Mouse (Mus musculus) limb, embryonic 12.5 days (tissue): ENCODE measurements around the gene Ift43. TPM values are rescaled to one million over a fixed set of nuclear protein-coding genes. Genes with fewer than 3 reads are reported as not detected.

Experiments
- ATAC-seq: fragments of 200-750 bp; cut with Nextera tagmentation; 2 replicates; pipeline ENCODE4 v1.8.0; 2017; ENCODE audit warnings: low read depth, moderate TSS enrichment; ENCODE audit not compliant: insufficient number of reproducible peaks, insufficient read depth, low FRiP score, low TSS enrichment
- H3K27ac ChIP-seq: fragments of 300-500 bp; sonication (generic); 2 replicates; pipeline ENCODE4 v1.5.1; 2016; ENCODE audit warnings: mild to moderate bottlenecking, moderate library complexity
- H3K27me3 ChIP-seq: fragments of 300-500 bp; sonication (generic); 2 replicates; pipeline ENCODE4 v1.6.1; 2016; ENCODE audit warnings: mild to moderate bottlenecking, moderate library complexity
- H3K36me3 ChIP-seq: fragments of 300-500 bp; sonication (generic); 2 replicates; pipeline ENCODE4 v1.6.1; 2016; ENCODE audit warnings: mild to moderate bottlenecking, moderate library complexity
- H3K4me1 ChIP-seq: fragments of 300-500 bp; sonication (generic); replicated peaks from 2 replicates; pipeline ENCODE4 v1.6.1; 2016
- H3K4me2 ChIP-seq: fragments of 300-500 bp; sonication (generic); 2 replicates; pipeline ENCODE4 v1.6.1; 2016; ENCODE audit warnings: mild to moderate bottlenecking, moderate library complexity
- H3K4me3 ChIP-seq: fragments of 300-500 bp; sonication (generic); replicated peaks from 2 replicates; pipeline ENCODE4 v1.5.1; 2016; ENCODE audit warnings: mild to moderate bottlenecking
- H3K9ac ChIP-seq: fragments of 300-500 bp; sonication (generic); replicated peaks from 2 replicates; pipeline ENCODE4 v1.6.1; 2016; ENCODE audit warnings: mild to moderate bottlenecking, moderate library complexity
- H3K9me3 ChIP-seq: fragments of 300-500 bp; sonication (generic); 2 replicates; pipeline ENCODE4 v1.6.1; 2016; ENCODE audit warnings: mild to moderate bottlenecking, moderate library complexity
- WGBS: fragments of 180-500 bp; shearing (Covaris S2); methylation state at CpG from one replicate; pipeline ENCODE4 v1.1.7; 2016; 5-methylcytosine and 5-hydroxymethylcytosine counted together
- polyA plus RNA-seq: library from polyadenylated mRNA; unstranded; fragments of >200 nt; fragmentation: Nextera tagmentation; extraction: Ambion mirVana; gene quantifications from 2 replicates; pipeline ENCODE4 v1.2.1, GENCODE M21; 2016

The Ift43 gene
- polyA plus RNA-seq, 1 experiment from 2014 or later, result 84.1 TPM

GRCm38 (mm10) chr12:86078553-86079201 lies 3.7 kb upstream of the Ift43 start, which contains the start of gene Tgfb3:
Gene Tgfb3, minus strand, starts transcription at chr12:86079041.
- Histone ChIP-seq H3K27me3 (no peaks in the 10 kb centered on the region), H3K27ac (peak within 1 kb of the TSS; percentile 99), H3K9ac (peak within 1 kb of the TSS; percentile 81), H3K4me1 (peaks cover 47% of the 10 kb centered on the region), H3K4me3 (peak within 1 kb of the TSS; percentile 55), H3K9me3 (no peaks in the 10 kb centered on the region), H3K36me3 (peaks cover 9% of the 10 kb centered on the region; the same call in 1 of the 2 replicates), H3K4me2 (peak within 1 kb of the TSS; percentile 90)
- under 1% methylated on average over 25 of the region's 25 CpGs for WGBS
- peak; percentile 82 for ATAC-seq

DNA sequence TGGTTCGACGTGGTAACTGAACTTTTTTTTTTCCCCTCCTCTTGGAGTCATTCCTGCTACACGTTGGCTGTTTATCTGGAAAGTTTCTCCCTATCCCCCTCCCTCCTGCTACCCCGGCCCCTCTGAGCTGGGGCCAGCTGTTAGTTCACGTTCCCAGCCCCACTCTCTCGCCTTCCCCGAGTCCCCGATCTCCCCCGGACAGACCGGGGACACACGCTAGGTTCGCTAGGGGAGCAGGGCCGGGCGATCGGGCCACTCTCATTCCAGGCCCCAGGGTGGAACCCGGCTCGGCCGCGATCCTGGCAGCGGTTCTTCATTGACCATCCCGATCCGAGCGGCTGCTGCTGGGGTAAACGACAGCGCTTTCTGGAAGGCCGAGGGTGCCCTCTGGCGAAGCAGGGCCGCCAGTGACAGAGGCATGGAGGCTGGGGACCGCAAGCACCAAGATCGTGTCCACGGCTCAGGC lies 3.1 kb upstream of the Ift43 start:
- Histone ChIP-seq H3K4me1 (peaks cover 44% of the 10 kb centered on the region), H3K9ac (peak overlapping the region; percentile 81), H3K27ac (peak overlapping the region; percentile 99), H3K9me3 (no peaks in the 10 kb centered on the region), H3K4me3 (peak overlapping the region; percentile 55), H3K36me3 (peaks cover 9% of the 10 kb centered on the region; the same call in 1 of the 2 replicates), H3K27me3 (no peaks in the 10 kb centered on the region), H3K4me2 (peak overlapping the region; percentile 90)
- peak; percentile 74 for ATAC-seq
- WGBS, result under 1% methylated on average over 31 of the region's 31 CpGs

GRCm38 (mm10) chr12:86085873-86086272 lies 3.5 kb downstream of the Ift43 start:
- no peak for ATAC-seq
- H3K9ac ChIP-seq, result no peak overlapping the region
- WGBS, result 81% methylated on average over 7 of the region's 7 CpGs
- no peak overlapping the region for H3K4me2 ChIP-seq
- no peak overlapping the region for H3K27ac ChIP-seq
- peaks cover 27% of the 10 kb centered on the region; the same call in 1 of the 2 replicates for H3K36me3 ChIP-seq
- H3K4me1 ChIP-seq, result peaks cover 10% of the 10 kb centered on the region
- no peak overlapping the region for H3K4me3 ChIP-seq
- H3K27me3 ChIP-seq, result no peaks in the 10 kb centered on the region
- no peaks in the 10 kb centered on the region for H3K9me3 ChIP-seq

- H3K4me2 ChIP-seq, result no peak overlapping the region
- H3K9me3 ChIP-seq, result no peaks in the 10 kb centered on the region
- 75% methylated on average over 8 of the region's 8 CpGs for whole genome bisulfite sequencing
- peaks cover 27% of the 10 kb centered on the region; the same call in 1 of the 2 replicates for H3K36me3 ChIP-seq
- peaks cover 16% of the 10 kb centered on the region for H3K4me1 ChIP-seq
- no peak overlapping the region for H3K4me3 ChIP-seq
- no peak overlapping the region for H3K9ac ChIP-seq
- no peak overlapping the region for H3K27ac ChIP-seq
- H3K27me3 ChIP-seq, result no peaks in the 10 kb centered on the region
- ATAC-seq, result no peak
These were observed 4.2 kb downstream of the Ift43 start for GRCm38 (mm10) chr12:86086550-86086949.

DNA sequence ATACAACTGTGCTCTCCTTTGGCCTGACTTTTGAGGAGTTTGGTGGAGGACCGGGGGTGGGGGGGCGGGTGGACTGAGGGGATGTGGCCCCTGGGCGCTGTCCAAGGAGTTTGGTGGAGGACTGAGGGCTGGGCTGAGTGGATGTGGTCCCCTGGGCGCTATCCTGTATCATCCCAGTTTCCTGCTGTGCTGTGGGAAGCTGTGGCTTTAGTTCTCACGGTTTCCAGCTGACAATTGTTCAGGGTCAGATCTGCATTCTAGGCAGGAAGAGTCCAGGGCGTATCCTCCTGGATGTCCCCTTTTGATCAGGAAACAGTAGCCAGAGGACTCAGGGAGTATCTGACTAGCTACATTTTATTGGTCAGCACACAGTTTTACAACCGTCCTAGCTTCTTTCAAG lies 5.7 kb downstream of the Ift43 start:
- 71% methylated on average over 7 of the region's 7 CpGs for WGBS
- H3K9me3 ChIP-seq, result no peaks in the 10 kb centered on the region
- no peak overlapping the region for H3K4me3 ChIP-seq
- no peak overlapping the region for H3K4me2 ChIP-seq
- H3K9ac ChIP-seq, result no peak overlapping the region
- peaks cover 30% of the 10 kb centered on the region; the same call in 1 of the 2 replicates for H3K36me3 ChIP-seq
- no peaks in the 10 kb centered on the region for H3K27me3 ChIP-seq
- H3K4me1 ChIP-seq, result peaks cover 17% of the 10 kb centered on the region
- no peak for ATAC-seq
- H3K27ac ChIP-seq, result no peak overlapping the region

DNA sequence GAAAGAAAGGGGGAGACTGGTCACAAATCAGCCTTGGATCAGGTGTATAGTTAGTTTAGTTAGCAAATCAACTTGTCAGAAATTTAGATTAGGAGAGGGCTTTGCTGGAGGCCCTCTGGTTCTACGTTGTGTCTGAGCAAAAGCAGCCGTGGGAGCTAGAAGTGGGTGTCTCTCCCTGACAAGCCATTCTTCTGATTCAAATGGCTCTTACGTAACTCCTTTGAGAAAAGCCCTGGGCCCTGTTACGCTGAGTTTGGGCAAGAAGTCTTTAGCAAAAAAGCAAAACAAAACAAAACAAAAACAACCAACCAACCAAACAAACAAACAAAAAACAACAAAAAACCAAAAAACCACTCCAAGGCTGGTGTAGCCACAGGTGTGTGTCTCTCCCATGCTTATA lies 8.4 kb downstream of the Ift43 start:
- Histone ChIP-seq H3K27ac (no peak overlapping the region), H3K4me1 (peaks cover 13% of the 10 kb centered on the region), H3K9ac (no peak overlapping the region), H3K36me3 (peaks cover 25% of the 10 kb centered on the region; the same call in 1 of the 2 replicates), H3K27me3 (no peaks in the 10 kb centered on the region), H3K9me3 (no peaks in the 10 kb centered on the region), H3K4me2 (no peak overlapping the region), H3K4me3 (no peak overlapping the region)
- WGBS, result 71% methylated on average over 4 of the region's 4 CpGs
- no peak for ATAC-seq

DNA sequence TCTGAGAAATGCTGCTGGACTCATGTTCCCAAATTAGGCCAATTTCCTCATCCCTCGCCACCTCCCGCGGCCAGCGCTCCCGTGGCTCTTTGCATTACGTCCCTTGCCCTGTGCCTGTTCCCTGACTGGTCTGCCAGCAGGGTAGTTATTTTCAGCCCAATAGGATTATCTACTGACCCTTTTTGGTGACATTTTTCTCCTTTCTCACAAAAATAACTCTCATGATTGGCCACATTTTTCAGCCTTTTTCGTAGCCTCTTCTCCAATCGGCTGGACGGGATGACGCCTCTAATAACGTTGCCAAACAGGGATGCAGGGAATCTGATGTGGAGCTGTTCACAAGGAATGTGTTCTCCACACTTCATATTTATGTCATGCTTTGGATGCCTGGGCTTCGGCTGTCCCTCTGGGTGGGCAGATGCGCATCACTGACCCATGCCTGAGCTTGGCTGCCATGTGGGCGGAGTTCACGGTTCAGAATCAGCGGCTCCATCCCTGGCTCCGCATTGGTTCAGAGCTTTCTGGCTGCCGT lies 9.3 kb downstream of the Ift43 start:
- peaks cover 20% of the 10 kb centered on the region; the same call in 1 of the 2 replicates for H3K36me3 ChIP-seq
- no peaks in the 10 kb centered on the region for H3K27me3 ChIP-seq
- no peak overlapping the region for H3K9ac ChIP-seq
- H3K9me3 ChIP-seq, result no peaks in the 10 kb centered on the region
- peak overlapping the region; percentile 5; the same call in 1 of the 2 replicates for H3K4me2 ChIP-seq
- 35% methylated on average over 18 of the region's 18 CpGs for WGBS
- no peak for ATAC-seq
- H3K4me1 ChIP-seq, result peaks cover 13% of the 10 kb centered on the region
- no peak overlapping the region for H3K4me3 ChIP-seq
- H3K27ac ChIP-seq, result no peak overlapping the region

GRCm38 (mm10) chr12:86094075-86094474 lies 11.7 kb downstream of the Ift43 start:
- Histone ChIP-seq H3K4me3 (no peak overlapping the region), H3K36me3 (peaks cover 17% of the 10 kb centered on the region; the same call in 1 of the 2 replicates), H3K9me3 (no peaks in the 10 kb centered on the region), H3K27me3 (no peaks in the 10 kb centered on the region), H3K27ac (no peak overlapping the region), H3K9ac (no peak overlapping the region), H3K4me2 (no peak overlapping the region), H3K4me1 (peaks cover 13% of the 10 kb centered on the region)
- WGBS, result 91% methylated on average over 4 of the region's 4 CpGs
- ATAC-seq, result no peak

- no peak overlapping the region for H3K27ac ChIP-seq
- no peak for ATAC-seq
- 91% methylated on average over 4 of the region's 4 CpGs for WGBS
- H3K9ac ChIP-seq, result no peak overlapping the region
- no peak overlapping the region for H3K4me3 ChIP-seq
- H3K4me1 ChIP-seq, result peaks cover 16% of the 10 kb centered on the region
- H3K9me3 ChIP-seq, result no peaks in the 10 kb centered on the region
- no peak overlapping the region for H3K4me2 ChIP-seq
- H3K36me3 ChIP-seq, result peaks cover 7% of the 10 kb centered on the region; the same call in 1 of the 2 replicates
- H3K27me3 ChIP-seq, result no peaks in the 10 kb centered on the region
These were observed 13.5 kb downstream of the Ift43 start for GRCm38 (mm10) chr12:86095806-86096205.

GRCm38 (mm10) chr12:86097781-86098180 lies 15.4 kb downstream of the Ift43 start:
- ATAC-seq, result no peak
- Histone ChIP-seq H3K4me2 (no peak overlapping the region), H3K9me3 (no peaks in the 10 kb centered on the region), H3K4me3 (no peak overlapping the region), H3K27me3 (no peaks in the 10 kb centered on the region), H3K27ac (no peak overlapping the region), H3K9ac (no peak overlapping the region), H3K36me3 (peaks cover 3% of the 10 kb centered on the region; the same call in 1 of the 2 replicates), H3K4me1 (peaks cover 14% of the 10 kb centered on the region)
- 89% methylated on average over 11 of the region's 11 CpGs for WGBS

DNA sequence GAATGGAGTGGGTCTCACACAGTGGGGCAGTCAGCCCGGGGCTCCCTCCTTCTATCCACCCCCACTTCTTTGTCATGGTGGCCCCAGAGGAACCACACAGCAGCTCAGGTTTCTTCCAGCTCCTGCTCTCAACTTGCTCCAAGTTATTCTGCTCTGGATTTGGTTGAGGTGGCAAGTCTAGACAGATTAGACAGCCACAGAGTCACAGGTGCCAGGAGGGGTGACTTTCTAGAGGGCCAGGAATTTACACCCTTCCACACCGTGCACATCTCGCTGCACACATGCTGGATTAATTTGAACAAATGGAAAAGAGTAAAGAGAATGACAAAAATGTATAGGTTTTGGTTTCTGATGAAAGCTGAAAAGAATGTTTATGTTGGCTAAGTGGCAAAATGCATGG lies 18.4 kb downstream of the Ift43 start:
- H3K27ac ChIP-seq, result no peak overlapping the region
- H3K9me3 ChIP-seq, result no peaks in the 10 kb centered on the region
- H3K36me3 ChIP-seq, result peaks cover 3% of the 10 kb centered on the region; the same call in 1 of the 2 replicates
- H3K4me1 ChIP-seq, result peaks cover 20% of the 10 kb centered on the region
- WGBS, result 71% methylated on average over 3 of the region's 3 CpGs
- no peak overlapping the region for H3K9ac ChIP-seq
- no peak overlapping the region for H3K4me3 ChIP-seq
- ATAC-seq, result 0 out of 2 replicates have a peak, but pooled peaks have one; percentile 18
- no peaks in the 10 kb centered on the region for H3K27me3 ChIP-seq
- H3K4me2 ChIP-seq, result no peak overlapping the region
